Mouse (Mus musculus): ENCODE measurements at regions not wholly inside any gene's neighbourhood (a gene's known extent, or its start where the extent isn't known, plus 50 kb on each side); places are given as distances from the start of the nearest gene placed in this dataset.

- DNase-seq: no peak
Observed at GRCm38 (mm10) chr7:71648314-71648713, 297.0 kb upstream of the Gm10295 start.

- DNase-seq: no peak
Observed at GRCm38 (mm10) chr7:71646944-71647343, 295.7 kb upstream of the Gm10295 start.

- DNase-seq: no peak
Observed at GRCm38 (mm10) chr7:71623048-71623447, 271.8 kb upstream of the Gm10295 start.

- no peak for DNase-seq
Observed at GRCm38 (mm10) chr7:71603159-71603558, 251.9 kb upstream of the Gm10295 start.

GRCm38 (mm10) chr7:71596780-71597179 lies 245.5 kb upstream of the Gm10295 start:
- DNase-seq: no peak

GRCm38 (mm10) chr7:71587626-71588025 lies 236.3 kb upstream of the Gm10295 start:
- DNase-seq: no peak

- no peak for DNase-seq
Observed at GRCm38 (mm10) chr7:71583443-71584055, 232.3 kb upstream of the Gm10295 start.

- no peak for DNase-seq
Observed at GRCm38 (mm10) chr7:71581746-71582145, 230.5 kb upstream of the Gm10295 start.

GRCm38 (mm10) chr7:71560296-71560936 lies 209.1 kb upstream of the Gm10295 start:
- no peak for DNase-seq

- DNase-seq: no peak
Observed at GRCm38 (mm10) chr7:71556473-71556872, 205.2 kb upstream of the Gm10295 start.

GRCm38 (mm10) chr7:71555476-71555875 lies 204.2 kb upstream of the Gm10295 start:
- no peak for DNase-seq

GRCm38 (mm10) chr7:71546606-71547213 lies 195.4 kb upstream of the Gm10295 start:
- DNase-seq: no peak

- DNase-seq: no peak
Observed at GRCm38 (mm10) chr7:71541467-71541866, 190.2 kb upstream of the Gm10295 start.

- no peak for DNase-seq
Observed at GRCm38 (mm10) chr7:71533109-71533508, 181.8 kb upstream of the Gm10295 start.

- DNase-seq: no peak
Observed at GRCm38 (mm10) chr7:71531496-71531895, 180.2 kb upstream of the Gm10295 start.

- DNase-seq: no peak
Observed at GRCm38 (mm10) chr7:71530922-71531321, 179.6 kb upstream of the Gm10295 start.

- no peak for DNase-seq
Observed at GRCm38 (mm10) chr7:71526152-71526551, 174.9 kb upstream of the Gm10295 start.

- no peak for DNase-seq
Observed at GRCm38 (mm10) chr7:71524577-71525126, 173.4 kb upstream of the Gm10295 start.

GRCm38 (mm10) chr7:71524119-71524518 lies 172.8 kb upstream of the Gm10295 start:
- no peak for DNase-seq

- DNase-seq: no peak
Observed at GRCm38 (mm10) chr7:71507379-71507778, 156.1 kb upstream of the Gm10295 start.

GRCm38 (mm10) chr7:71500719-71501118 lies 149.4 kb upstream of the Gm10295 start:
- no peak for DNase-seq

- DNase-seq: no peak
Observed at GRCm38 (mm10) chr7:71498123-71498522, 146.8 kb upstream of the Gm10295 start.

- DNase-seq: no peak
Observed at GRCm38 (mm10) chr7:71491128-71491527, 139.8 kb upstream of the Gm10295 start.

- DNase-seq: no peak
Observed at GRCm38 (mm10) chr7:71488016-71488650, 136.8 kb upstream of the Gm10295 start.

Data from thymus, postnatal 25 days (tissue).